Mouse (Mus musculus) neural tube, embryonic 14.5 days (tissue): Measurements from ENCODE around the gene Tmie. TPM values are rescaled to one million over a fixed set of nuclear protein-coding genes. Genes with fewer than 3 reads are reported as not detected.
"Not testable (repeated sequence)": the region's sequence is repeated elsewhere in the genome, so short reads cannot be mapped to it uniquely, and the experiment has no call there.

ENCODE experiments used
- ATAC-seq: fragments of 200-750 bp; cut with Nextera tagmentation; 2 replicates; pipeline ENCODE4 v1.8.0; 2017; ENCODE audit warnings: low read depth, mild to moderate bottlenecking, moderate TSS enrichment, moderate library complexity
- H3K27ac ChIP-seq: fragments of 300-500 bp; sonication (generic); 2 replicates; pipeline ENCODE4 v1.5.1; 2014; ENCODE audit warnings: low read depth, mild to moderate bottlenecking, control low read depth, low read length, moderate library complexity, mixed read lengths
- H3K27me3 ChIP-seq: fragments of 300-500 bp; sonication (generic); 2 replicates; pipeline ENCODE4 v1.6.1; 2014; ENCODE audit warnings: low read length; ENCODE audit not compliant: control insufficient read depth, insufficient read depth
- H3K36me3 ChIP-seq: fragments of 300-500 bp; sonication (generic); 2 replicates; pipeline ENCODE4 v1.6.1; 2014; ENCODE audit warnings: low read length, mixed read lengths; ENCODE audit not compliant: control insufficient read depth, insufficient read depth
- H3K4me1 ChIP-seq: fragments of 300-500 bp; sonication (generic); 2 replicates; pipeline ENCODE4 v1.6.1; 2014; ENCODE audit warnings: low read length; ENCODE audit not compliant: control insufficient read depth, insufficient read depth
- H3K4me2 ChIP-seq: fragments of 300-500 bp; sonication (generic); 2 replicates; pipeline ENCODE4 v1.6.1; 2014; ENCODE audit warnings: mild to moderate bottlenecking, low read depth, low read length, control low read depth
- H3K4me3 ChIP-seq: fragments of 300-500 bp; sonication (generic); 2 replicates; pipeline ENCODE4 v1.5.1; 2014; ENCODE audit warnings: low read depth, low read length, control low read depth, mixed read lengths
- H3K9ac ChIP-seq: fragments of 300-500 bp; sonication (generic); replicated peaks from 2 replicates; pipeline ENCODE4 v1.6.1; 2014; ENCODE audit warnings: low read depth, mild to moderate bottlenecking, control low read depth, low read length, mixed read lengths
- H3K9me3 ChIP-seq: fragments of 300-500 bp; sonication (generic); 2 replicates; pipeline ENCODE4 v1.6.1; 2016; ENCODE audit warnings: low read length; ENCODE audit not compliant: control insufficient read depth
- WGBS: fragments of 180-500 bp; shearing (Covaris S2); extraction: QIAGEN DNeasy Blood & Tissue Kit; methylation state at CpG from one replicate; pipeline ENCODE4 v1.1.7; 2014; 5-methylcytosine and 5-hydroxymethylcytosine counted together
- microRNA-seq: library from miRNA; unstranded; fragments of <30 nt; microRNA quantifications from one replicate; pipeline ENCODE4, GENCODE M21; 2016
- polyA plus RNA-seq: library from polyadenylated mRNA; unstranded; fragments of >200 nt; fragmentation: Nextera tagmentation; extraction: Ambion mirVana; gene quantifications from 2 replicates; pipeline ENCODE4 v1.2.1, GENCODE M21; 2014

Gene Tmie
- polyA plus RNA-seq, 1 experiment from 2014 or later, result 3.1 TPM

DNA sequence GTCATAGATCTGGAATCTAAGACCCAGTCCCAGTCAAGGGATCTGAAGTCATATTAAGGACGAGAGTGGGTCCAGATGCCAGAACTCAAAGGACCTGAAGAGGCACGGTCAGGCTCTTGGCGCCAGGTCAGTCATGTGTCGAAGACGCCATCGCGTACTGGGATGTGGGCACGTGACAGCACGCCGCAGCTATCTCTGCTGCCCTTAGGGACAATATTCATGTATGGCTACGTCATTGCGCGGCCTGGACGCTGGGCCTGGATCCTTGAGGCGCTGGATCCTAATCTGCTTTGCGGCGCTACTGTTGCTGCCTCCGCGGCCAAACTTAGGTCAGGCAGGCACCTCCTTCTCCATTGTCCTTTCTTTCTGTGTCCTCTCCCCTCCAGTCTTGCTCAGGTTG is 45.5 kb downstream of the Tmie start, which contains the start of gene Prss45:
Prss45 (plus strand) TSS at position 178 of the 400 bp plus-strand sequence.
- H3K9me3 ChIP-seq, result no peaks in the 10 kb centered on the region
- ATAC-seq, result no peak
- H3K4me2 ChIP-seq, result no peak within 1 kb of the TSS
- 80% methylated on average over 19 of the region's 19 CpGs for WGBS
- H3K4me1 ChIP-seq, result no peaks in the 10 kb centered on the region
- no peaks in the 10 kb centered on the region for H3K27me3 ChIP-seq
- H3K4me3 ChIP-seq, result no peak within 1 kb of the TSS
- no peak within 1 kb of the TSS for H3K9ac ChIP-seq
- H3K27ac ChIP-seq, result no peak within 1 kb of the TSS
- H3K36me3 ChIP-seq, result no peaks in the 10 kb centered on the region

DNA sequence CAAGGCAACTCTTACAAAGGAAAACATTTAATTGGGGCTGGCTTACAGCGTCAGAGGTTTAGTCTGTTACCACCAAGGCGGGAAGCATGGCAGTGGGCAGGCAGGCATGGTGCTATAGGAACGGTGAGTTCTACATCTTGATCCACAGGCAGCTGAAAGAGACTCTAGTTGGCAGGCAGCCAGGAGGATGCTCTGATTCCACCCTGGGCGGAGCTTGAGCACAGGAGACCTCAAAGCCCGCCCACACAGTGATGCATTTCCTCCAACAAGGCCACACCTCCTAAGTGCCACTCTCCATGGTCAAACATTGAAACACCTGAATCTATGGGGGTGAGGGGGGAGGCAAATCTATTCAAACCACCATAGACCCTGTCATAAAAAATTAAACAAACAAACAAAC is 46.9 kb downstream of the Tmie start:
- H3K9me3 ChIP-seq, result no peaks in the 10 kb centered on the region
- ATAC-seq, result no peak
- H3K9ac ChIP-seq, result no peak overlapping the region
- no peak overlapping the region for H3K4me2 ChIP-seq
- H3K36me3 ChIP-seq, result no peaks in the 10 kb centered on the region
- H3K27me3 ChIP-seq, result no peaks in the 10 kb centered on the region
- no peaks in the 10 kb centered on the region for H3K4me1 ChIP-seq
- no peak overlapping the region for H3K27ac ChIP-seq
- 73% methylated on average over 5 of the region's 5 CpGs for WGBS
- no peak overlapping the region for H3K4me3 ChIP-seq

GRCm38 (mm10) chr9:110826390-110826789 is 53.5 kb downstream of the Tmie start, which contains the start of gene Prss43:
Prss43 (plus strand) TSS chr9:110826690.
- H3K4me3 ChIP-seq, result no peak within 1 kb of the TSS
- H3K36me3 ChIP-seq, result no peaks in the 10 kb centered on the region
- no peaks in the 10 kb centered on the region for H3K4me1 ChIP-seq
- no peak within 1 kb of the TSS for H3K4me2 ChIP-seq
- H3K9me3 ChIP-seq, result no peaks in the 10 kb centered on the region
- H3K27ac ChIP-seq, result no peak within 1 kb of the TSS
- H3K27me3 ChIP-seq, result no peaks in the 10 kb centered on the region
- WGBS, result 73% methylated on average over 3 of the region's 3 CpGs
- H3K9ac ChIP-seq, result no peak within 1 kb of the TSS
- no peak for ATAC-seq

- Histone ChIP-seq H3K27me3 (no peaks in the 10 kb centered on the region), H3K4me2 (no peak overlapping the region), H3K4me3 (no peak overlapping the region), H3K4me1 (no peaks in the 10 kb centered on the region), H3K9me3 (no peaks in the 10 kb centered on the region), H3K27ac (no peak overlapping the region), H3K36me3 (no peaks in the 10 kb centered on the region), H3K9ac (no peak overlapping the region)
- WGBS, result 74% methylated on average over 7 of the region's 7 CpGs
- ATAC-seq, result no peak
Observed at GRCm38 (mm10) chr9:110825832-110826231, 54.1 kb downstream of the Tmie start.

DNA sequence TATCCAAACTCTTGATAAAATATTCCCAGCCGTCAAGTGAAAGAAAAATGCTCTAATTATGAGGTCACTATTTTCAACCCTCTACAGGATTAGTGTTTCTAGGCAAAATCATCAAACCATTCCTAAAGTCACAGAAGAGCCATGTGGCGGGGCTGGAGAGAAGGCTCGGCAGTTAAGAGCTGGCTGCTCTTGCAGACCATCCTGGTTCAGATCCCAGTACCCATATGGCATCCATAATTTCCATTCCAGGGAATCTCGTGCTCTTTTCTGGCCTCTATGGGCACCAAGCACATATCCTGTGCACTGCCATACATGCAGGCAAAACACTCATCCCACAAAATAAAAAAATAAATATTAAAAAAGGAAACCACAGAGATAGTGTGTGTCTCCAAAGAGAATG is 54.5 kb downstream of the Tmie start:
- 77% methylated on average over 4 of the region's 4 CpGs for WGBS
- H3K4me3 ChIP-seq, result no peak overlapping the region
- no peaks in the 10 kb centered on the region for H3K4me1 ChIP-seq
- H3K9me3 ChIP-seq, result no peaks in the 10 kb centered on the region
- ATAC-seq, result no peak
- H3K27ac ChIP-seq, result no peak overlapping the region
- H3K4me2 ChIP-seq, result no peak overlapping the region
- no peaks in the 10 kb centered on the region for H3K27me3 ChIP-seq
- H3K9ac ChIP-seq, result no peak overlapping the region
- H3K36me3 ChIP-seq, result no peaks in the 10 kb centered on the region

DNA sequence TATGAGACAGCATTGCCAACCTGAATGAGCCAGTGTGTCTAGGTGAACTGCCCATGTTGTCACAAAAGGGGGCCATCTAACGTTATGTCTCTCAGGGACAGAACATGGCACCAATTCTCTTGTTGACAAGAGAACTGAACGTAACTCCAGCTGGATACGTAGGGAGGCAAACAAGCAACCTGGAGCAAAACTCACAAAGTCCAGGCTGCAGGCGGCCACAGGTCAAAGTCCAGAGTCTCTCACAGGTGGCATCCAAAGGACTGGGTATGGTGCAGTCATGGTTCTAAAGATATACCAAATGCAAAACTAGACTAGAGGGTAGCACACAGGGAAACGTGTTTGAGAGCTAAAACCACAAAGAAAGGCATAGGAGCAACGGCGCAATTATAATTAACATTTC is 58.5 kb downstream of the Tmie start:
- 89% methylated on average over 7 of the region's 7 CpGs for WGBS
- Histone ChIP-seq H3K36me3 (no peaks in the 10 kb centered on the region), H3K4me1 (no peaks in the 10 kb centered on the region), H3K9me3 (no peaks in the 10 kb centered on the region), H3K27me3 (no peaks in the 10 kb centered on the region), H3K9ac (no peak overlapping the region), H3K27ac (no peak overlapping the region), H3K4me3 (no peak overlapping the region), H3K4me2 (no peak overlapping the region)
- ATAC-seq, result no peak

- ATAC-seq, H3K4me1 ChIP-seq, H3K27me3 ChIP-seq, H3K9ac ChIP-seq, H3K4me3 ChIP-seq, H3K36me3 ChIP-seq, H3K4me2 ChIP-seq, H3K27ac ChIP-seq, H3K9me3 ChIP-seq: not testable (repeated sequence)
Observed at GRCm38 (mm10) chr9:110820546-110820945, 59.4 kb downstream of the Tmie start.

Small RNA genes lying within 50 kb of the gene (microRNA-seq; reads per million reads assigned to microRNA genes)
- gene Gm24269, result not detected

Other genes starting within 250 kb of the Tmie start
- gene Nbeal2, start 226.0 kb downstream of the Tmie start, polyA plus RNA-seq, result 4.8 and 5.0 TPM in 2 replicates
- gene Ccdc12, start 223.6 kb downstream of the Tmie start, polyA plus RNA-seq, result 101 and 112 TPM in 2 replicates
- gene Myl3, start 138.3 kb downstream of the Tmie start, polyA plus RNA-seq, result 0.50 and 0.66 TPM in 2 replicates
- 5.2 and 11.3 TPM in 2 replicates for gene Pth1r, start 133.0 kb downstream of the Tmie start, polyA plus RNA-seq
- gene Prss42, start 81.9 kb downstream of the Tmie start, polyA plus RNA-seq, result not detected in 2 replicates
- not detected in 2 replicates for gene Prss44, start 66.1 kb downstream of the Tmie start, polyA plus RNA-seq
- gene Prss43, start 53.4 kb downstream of the Tmie start, polyA plus RNA-seq, result not detected in 2 replicates
- gene Prss45, start 45.5 kb downstream of the Tmie start, polyA plus RNA-seq, result not detected in 2 replicates
- not detected in 2 replicates for gene Prss46, start 35.6 kb downstream of the Tmie start, polyA plus RNA-seq
- 0.24 and 0.43 TPM in 2 replicates for gene Prss50, start 22.1 kb downstream of the Tmie start, polyA plus RNA-seq
- 1.5 and 2.6 TPM in 2 replicates for gene Als2cl, start 243 bp downstream of the Tmie start, polyA plus RNA-seq
- not detected in 2 replicates for gene Fam240a, start 36.7 kb upstream of the Tmie start, polyA plus RNA-seq
- 0.58 and 0.71 TPM in 2 replicates for gene Tdgf1, start 66.0 kb upstream of the Tmie start, polyA plus RNA-seq
- gene Lrrc2, start 71.4 kb upstream of the Tmie start, polyA plus RNA-seq, result 1.3 and 1.5 TPM in 2 replicates
- not detected in 2 replicates for gene Rtp3, start 110.5 kb upstream of the Tmie start, polyA plus RNA-seq
- gene Ltf, start 139.2 kb upstream of the Tmie start, polyA plus RNA-seq, result 0.29 and 0.75 TPM in 2 replicates
- 0.35 and 1.1 TPM in 2 replicates for gene Ccrl2, start 177.4 kb upstream of the Tmie start, polyA plus RNA-seq
- gene Lrrfip2, start 237.5 kb upstream of the Tmie start, polyA plus RNA-seq, result 42.5 and 51.8 TPM in 2 replicates